Mouse (Mus musculus): ENCODE measurements around the gene Tspan14.

Gene Tspan14

DNA sequence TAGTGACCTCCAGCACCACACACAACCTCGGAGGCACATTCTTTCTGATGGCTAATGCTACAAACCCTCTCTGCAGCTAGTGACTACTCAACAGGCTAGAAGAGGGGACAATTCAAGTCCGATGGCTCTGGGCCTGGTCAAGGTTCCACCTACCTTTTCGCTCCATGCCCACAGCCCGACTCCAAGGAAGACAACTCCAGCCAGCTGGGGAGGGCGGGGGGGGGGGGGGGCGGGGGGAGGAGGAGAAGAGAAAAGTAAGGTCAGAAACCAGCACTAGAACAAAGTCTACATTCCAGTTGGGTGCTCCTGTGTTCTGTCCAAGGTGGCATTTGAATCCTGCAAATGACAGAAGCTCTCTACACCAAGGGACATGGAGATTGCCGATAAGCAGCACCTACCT is 48.1 kb downstream of the Tspan14 start:
- DNase-seq (ENCODE audit: low read depth, low spot score), result no peak

DNA sequence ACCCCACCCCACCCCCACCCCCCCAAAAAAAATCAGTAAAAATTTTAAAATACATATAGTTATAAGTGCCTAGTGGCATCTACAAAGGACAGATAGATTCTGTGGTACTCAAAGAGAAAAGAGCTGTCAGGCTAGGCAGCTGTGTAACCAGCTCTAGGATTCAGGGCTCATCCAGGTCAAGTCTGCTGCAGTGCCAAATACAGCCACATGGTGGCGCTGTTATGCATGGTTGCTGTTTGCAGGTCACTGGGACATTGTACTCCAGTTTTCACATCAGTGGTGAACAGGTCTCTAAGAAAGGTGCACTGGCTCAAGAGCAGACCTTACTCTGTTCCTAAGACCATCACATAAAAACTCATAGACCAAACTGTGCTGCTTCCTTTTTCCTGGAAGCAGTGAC is 49.0 kb downstream of the Tspan14 start:
- DNase-seq (ENCODE audit: low read depth, low spot score), result peak; percentile 82

DNA sequence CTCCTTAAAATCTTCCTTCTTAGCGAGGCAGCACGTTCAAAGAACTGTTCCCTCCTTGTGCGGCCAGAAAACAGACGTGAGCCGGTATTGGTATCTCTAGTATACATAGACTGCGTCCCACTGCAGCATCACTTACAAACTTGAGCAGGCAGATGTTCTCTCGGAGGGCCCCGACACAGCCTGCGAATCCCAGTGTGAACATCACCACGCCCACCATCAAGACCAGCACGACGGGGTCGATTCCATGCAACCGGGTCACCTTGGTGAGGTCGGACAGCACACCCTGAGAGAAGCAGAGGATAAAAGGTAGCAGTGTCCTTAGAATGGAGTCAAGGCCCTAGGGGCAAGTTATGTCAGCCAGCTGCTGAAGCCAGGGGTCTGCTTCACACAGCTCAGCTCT is 49.9 kb downstream of the Tspan14 start:
- DNase-seq (ENCODE audit: low read depth, low spot score), result peak; percentile 64

DNA sequence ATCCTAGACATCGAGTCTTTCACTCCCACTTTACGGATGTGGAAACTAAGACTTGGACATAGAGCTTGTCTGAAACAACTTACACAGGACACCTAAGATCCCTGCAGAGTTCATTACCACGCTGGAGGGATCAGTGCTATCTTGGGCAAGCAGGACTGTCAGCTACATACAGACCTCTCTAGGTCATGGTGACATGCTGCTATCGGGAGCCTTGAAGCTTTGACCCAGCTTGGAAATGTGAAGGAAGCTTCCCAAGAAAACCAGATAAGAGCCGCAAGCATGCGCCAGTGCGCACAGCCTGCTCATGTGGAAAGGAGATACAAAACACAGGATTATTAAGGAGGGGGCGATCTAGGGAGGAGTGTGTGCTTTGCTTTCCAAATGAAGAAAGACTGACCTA is 50.8 kb downstream of the Tspan14 start:
- DNase-seq (ENCODE audit: low read depth, low spot score), result no peak

DNA sequence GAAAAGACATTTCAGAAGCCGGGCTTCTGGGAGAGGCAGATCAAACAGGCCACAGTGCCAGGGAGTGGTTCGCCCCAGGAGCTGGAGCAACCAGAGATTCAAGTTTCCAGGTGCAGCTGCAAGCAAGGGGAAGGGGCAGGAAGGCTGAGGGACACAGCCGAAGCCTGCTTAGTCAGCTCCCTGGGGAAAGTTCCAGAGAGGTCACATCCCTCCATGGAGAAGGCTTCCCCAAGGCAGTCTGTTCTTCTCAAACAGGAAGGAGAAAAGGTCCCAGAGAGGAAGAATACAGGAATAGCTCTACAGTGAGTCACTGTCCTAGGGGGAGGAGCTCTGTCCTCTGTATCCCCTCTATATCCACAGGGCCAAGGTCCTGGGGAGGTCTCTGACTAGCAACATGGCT is 51.9 kb downstream of the Tspan14 start:
- peak; percentile 34 for DNase-seq (ENCODE audit: low read depth, low spot score)

DNA sequence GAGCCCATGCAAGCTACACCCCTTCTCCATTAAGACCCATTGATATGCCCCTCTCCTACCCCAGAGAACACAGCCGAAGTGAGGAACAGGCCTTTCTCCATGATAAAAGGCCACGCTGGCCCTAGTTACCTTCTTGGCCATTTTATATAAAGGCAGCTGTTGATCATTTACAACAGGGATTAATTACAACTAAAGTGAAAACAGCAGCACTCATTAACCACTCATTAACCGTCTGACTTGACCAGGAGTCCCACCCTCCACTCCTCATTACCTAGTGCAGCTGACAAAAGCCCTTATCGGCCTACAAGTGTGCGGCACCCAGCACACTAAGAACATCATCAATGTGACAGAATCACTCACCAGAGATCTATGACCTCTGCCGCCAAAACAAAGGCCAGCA is 52.9 kb downstream of the Tspan14 start:
- DNase-seq (ENCODE audit: low read depth, low spot score), result no peak

DNA sequence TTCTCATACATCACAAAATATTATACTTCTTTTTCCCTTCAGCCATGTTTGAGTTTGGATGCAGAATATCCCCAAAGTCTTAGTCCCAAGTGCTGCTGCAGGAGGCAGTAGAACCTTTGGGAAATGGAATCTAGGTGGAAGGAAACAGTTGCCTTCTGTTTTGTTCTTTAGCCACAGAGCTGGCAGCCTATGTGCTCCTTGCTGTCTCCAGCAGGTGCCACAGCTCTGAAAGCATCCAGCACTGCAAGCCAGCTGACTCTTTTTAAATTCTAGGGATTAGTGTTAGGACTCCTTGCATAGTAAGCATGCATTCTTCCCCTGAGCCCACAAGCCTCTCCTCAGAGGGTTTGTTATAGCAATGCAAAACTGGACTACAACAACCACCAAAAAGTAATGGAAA is 55.1 kb downstream of the Tspan14 start:
- DNase-seq (ENCODE audit: low read depth, low spot score), result no peak

DNA sequence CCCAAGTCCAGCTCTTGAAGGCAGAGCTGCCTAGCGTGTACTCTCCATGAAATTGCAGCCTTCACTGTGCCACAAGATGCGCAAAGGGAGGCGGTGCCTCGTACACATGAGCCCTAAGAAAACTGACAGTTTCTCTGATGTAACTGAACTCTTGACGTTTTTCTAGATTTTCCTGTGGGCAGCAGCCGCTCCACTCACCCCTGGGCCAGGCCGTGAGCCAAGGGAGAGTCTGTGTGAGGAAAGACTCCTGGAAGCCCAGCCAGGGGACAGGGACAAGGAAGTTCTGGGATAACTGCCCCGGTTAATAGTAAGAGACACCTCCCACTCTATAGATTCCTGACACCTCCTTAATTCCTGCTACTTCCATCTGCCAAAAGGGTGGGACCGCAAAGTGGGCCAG is 57.8 kb downstream of the Tspan14 start:
- DNase-seq (ENCODE audit: low read depth, low spot score), result no peak

DNA sequence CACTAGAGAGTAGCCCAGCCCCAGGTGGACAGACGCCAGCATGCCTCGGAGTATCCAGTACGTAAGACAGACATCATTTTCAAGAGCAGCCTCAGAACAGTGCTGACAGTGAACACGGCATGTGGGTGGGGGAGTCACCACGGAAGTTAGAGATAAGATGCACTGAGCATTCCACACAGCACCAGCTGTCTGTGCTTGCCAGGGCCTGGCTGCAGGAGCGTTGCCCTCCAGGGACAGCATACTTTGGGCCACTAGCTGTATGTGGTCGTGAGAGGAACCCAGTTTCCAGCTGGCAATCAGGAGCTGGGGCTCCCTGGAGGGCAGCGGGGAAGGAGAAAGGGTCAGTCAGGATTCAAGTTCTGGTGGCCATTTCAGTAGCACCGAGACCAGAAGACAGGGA is 59.8 kb downstream of the Tspan14 start:
- DNase-seq (ENCODE audit: low read depth, low spot score), result no peak

DNA sequence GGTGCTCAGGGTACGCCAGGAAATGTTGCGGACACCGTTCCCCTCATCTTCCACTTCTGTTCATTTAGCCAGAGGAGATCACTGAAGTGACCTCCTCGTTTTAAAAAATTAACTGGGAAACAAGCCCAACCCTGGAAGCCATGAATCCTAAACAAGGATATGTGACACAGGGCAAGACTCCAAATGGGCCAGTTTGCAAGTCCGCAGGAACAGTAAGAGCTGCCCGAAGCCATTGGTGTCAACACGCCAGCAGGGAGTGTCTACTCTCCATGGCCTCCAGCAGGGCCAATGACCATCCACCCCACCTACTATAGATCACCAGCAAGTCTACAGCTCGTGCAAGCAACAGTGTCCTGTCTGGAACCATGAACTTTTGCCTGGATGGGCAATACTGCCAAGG is 60.8 kb downstream of the Tspan14 start:
- no peak for DNase-seq (ENCODE audit: low read depth, low spot score)

DNA sequence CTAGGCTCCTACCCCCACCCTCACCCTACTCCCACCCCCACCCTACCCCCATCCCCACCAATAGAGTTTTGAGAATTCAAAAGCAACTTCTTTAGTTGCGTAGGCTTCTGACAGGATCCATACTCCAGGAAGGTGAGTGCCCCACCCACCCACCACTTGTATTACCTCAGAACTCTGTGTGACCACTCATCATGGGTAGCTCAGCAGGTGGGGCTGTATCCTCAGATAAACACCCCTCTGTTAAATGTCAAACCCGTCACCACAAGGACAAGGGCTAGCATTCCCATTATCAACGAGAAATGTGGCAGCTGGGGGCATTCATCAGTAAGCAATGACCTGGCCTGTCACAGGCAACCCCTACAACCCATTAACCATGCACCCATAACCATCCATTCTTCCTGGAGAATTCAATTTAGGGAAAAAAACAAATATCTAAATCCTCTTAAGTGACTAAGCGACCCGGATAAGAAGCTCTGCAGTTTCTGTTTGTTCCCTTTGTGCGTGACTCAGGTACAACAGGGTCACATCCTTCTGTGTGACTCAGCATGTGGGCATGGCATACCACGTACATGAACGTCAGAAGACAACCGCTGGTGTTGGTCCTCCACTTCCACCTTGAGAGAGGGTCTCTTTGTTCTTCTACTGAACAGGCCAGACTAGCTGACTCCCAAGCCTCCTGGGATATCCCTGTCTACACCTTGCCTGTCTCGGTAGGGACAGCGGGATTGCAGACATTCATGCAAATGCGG is 64.1 kb downstream of the Tspan14 start:
- peak; percentile 50 for DNase-seq (ENCODE audit: low read depth, low spot score)

DNA sequence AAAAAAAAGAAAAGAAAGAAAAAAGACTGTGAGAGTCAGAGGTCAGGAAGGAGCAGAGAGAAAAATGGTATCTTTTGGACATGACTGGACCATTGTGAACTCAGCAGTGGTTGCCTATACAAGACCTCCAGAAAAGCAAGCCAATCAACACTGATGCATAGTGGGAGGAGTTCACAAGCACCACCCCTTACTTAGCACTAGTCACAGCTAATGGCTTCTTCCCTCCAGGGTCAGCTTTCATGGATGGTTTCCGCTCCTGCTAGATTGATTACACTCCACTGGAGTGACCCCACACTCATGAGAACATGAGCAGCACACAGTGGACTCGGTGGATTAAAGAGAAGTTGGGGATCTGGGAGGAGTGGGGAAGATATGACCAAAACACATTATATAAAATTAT is 66.3 kb downstream of the Tspan14 start:
- peak; percentile 50 for DNase-seq (ENCODE audit: low read depth, low spot score)

DNA sequence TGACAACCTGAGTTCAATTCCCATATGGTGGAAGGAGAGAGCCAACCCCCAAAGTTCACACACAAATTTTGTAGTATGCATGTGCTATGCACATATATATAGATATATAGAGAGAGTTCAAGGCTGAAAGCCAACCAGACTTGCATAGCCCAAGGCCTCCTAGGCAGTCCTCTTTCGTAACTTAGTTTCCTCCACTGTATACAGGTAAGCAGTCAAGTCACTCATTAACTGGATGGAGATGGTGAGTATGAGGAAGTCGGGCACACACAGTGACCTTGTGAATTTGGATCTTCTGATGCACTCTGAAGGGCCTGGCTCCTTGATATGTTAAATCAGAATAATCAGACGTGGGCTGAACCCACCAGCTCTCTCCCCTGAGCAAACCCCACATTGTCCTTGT is 68.7 kb downstream of the Tspan14 start:
- DNase-seq (ENCODE audit: low read depth, low spot score), result no peak

DNA sequence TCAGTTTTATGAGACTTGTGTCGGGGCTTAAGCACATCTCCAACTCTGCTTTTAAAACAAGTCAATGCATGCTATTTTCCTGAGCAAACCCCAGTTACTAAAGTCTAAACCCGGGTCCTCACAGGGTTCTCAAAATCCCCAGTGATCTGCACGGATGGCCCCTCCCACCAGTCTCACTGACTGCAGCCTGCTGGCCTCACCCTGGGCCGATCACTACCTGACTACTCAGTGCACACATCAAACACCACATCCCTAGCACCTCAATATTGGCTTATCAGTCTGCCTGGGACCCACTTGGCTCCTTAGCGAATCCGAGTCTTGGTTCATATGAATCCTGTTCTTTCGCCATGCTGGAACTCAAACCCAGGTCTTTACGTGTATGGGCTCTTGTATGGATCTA is 70.9 kb downstream of the Tspan14 start:
- DNase-seq (ENCODE audit: low read depth, low spot score), result no peak

DNA sequence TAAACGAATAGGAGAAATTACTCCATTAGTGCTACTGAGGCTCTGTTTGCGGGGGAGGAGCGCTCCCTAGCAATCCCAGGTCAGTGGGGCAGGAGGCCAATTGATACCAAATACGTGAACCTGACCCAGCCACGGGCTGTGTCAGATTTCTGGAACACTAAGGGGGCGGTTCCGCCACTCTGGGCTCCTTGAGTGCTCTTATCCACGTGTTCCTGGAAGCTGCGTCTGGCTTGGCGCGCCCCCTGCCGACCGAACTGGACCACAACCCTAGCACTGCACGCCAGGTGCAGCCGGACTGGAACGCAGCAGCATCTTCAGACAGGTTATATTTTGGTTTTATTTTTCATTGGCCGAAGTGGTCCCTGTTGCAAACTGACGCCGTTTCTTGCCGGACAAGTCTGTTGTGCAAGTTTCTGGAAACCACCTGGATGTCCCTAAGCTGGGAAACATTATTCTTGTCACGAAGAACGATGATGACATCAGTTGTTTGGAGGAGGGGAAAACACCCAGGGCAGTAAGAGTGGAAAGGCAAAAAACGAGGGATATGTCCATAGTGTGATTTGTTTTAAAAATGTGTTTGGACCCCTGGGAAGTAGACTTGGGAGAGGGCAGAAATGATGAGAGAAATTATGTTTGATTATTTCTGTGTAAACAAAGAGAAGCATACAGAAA is 71.9 kb downstream of the Tspan14 start:
- peak; percentile 90 for DNase-seq (ENCODE audit: low read depth, low spot score)

DNA sequence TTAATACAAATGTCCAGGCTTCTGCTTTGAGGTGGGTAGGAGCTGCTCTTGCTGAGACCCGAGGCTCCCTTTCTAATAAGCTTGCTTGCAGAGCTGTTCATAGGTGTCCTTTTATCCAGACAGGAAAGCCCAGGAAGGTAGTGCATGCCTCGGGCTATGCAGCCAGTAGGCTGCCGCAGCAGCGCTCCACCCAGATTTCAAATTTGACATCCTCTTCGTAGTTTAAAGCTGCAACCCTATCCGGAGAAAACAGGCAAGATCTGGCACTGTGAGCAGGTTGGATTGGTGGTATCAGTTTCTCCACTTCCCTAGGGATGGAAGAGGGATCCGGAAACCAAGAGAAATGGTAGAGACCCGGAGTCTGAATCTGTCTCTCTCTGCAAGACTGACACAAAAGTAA is 72.7 kb downstream of the Tspan14 start:
- peak; percentile 51 for DNase-seq (ENCODE audit: low read depth, low spot score)

DNA sequence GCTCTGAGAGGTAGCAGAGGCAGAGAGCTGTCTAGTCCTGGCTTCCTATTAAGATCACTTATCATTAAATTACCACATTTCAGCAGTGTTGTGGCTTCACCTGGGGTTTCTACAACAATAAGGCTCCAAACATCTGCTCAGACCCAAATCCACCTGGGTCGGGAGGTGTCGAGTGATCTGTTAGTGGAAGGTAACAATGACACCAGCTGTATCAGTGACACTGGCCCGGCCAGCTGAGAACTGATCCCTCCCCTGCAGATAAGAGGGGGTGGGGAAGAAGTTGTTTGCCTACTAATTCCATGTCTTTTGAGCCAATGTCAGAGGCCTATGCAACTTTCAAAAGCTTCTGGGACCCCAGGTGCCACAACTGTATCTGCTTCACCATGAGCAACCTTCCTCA is 73.4 kb downstream of the Tspan14 start, which contains the start of gene Sh2d4b:
Gene Sh2d4b, minus strand, starts transcription at position 71 of the 400 bp plus-strand sequence.
- DNase-seq (ENCODE audit: low read depth, low spot score), result no peak

DNA sequence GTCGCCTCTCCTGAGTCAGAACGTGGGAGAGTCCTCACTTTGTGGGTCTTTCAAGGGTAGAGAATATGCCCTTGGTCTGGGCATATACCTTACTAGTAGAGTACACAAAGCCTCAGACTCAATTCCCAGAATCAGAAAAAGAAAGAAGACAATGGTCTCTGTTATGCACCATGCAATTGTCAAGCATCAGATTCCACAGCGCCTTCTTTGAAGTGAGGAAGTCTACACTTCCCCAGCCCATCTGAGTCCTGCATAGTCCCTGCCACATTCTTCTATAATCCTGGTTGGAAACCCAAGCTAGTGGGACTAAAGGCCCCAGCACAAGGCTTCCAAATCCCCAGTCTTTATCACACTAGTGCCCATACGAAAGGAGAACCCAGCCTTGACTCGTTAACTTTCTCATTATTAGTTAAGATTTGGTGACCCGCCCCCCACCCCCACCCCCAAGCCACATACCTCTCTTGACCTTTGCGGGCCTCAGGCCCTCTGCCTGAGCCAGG is 74.2 kb downstream of the Tspan14 start:
- peak; percentile 92 for DNase-seq (ENCODE audit: low read depth, low spot score)

DNA sequence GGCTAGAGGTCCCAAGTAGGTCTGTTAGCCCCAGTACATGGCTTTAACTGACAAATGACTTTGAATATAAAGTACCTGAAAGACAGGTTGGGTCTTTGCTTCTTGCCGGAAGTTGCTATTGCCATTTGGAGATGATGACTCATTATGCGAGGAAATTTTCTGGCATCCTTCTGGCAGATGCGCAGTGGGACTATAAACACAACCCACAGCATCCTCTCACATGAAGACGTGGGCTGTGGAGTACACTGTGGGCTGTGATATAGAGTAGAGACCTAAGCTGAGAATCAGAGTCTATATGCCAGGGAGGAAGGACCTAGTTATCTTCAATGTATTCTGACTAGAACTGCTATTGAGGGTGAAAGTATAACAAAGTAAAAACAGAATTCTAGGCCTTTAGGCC is 75.1 kb downstream of the Tspan14 start:
- DNase-seq (ENCODE audit: low read depth, low spot score), result peak; percentile 79

DNA sequence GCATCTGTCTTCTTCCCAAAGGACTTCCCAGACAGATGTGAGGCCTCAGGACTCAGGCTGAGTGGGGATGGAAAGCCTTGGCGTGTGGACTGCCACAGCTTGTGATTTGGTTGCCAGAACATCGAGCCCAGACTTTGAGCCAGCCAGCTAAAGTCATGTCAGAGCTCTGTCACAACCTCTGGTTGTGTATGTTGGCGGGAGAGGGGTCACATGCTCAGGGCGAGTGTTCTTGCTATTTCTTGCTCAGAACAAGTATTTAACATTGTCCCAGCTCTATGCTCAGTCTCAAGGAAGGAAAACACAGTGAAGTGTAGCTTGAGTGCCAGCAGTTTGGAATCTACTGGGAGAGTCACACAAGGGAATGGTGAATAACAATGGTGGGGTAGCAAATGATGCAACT is 76.9 kb downstream of the Tspan14 start:
- peak; percentile 55 for DNase-seq (ENCODE audit: low read depth, low spot score)

DNA sequence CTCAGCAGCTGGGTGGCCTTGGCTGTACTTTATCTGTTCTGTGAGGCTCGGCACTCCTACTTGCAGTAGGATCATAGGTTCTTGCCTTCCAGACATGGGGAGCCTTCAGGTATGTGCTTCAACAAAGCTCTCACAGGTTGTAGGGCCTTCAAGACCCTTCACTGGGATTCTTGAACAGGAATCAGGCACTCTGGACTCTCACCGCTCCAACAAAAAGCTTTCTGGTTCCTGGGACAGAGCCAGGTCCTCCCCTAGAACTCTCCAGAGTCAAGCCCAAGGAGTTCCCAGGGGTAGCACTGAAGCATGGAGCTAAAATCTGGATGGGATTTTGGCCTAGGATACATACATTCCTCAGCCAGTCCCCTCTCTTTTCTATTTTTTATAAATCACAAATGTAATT is 77.4 kb downstream of the Tspan14 start:
- DNase-seq (ENCODE audit: low read depth, low spot score), result no peak

DNA sequence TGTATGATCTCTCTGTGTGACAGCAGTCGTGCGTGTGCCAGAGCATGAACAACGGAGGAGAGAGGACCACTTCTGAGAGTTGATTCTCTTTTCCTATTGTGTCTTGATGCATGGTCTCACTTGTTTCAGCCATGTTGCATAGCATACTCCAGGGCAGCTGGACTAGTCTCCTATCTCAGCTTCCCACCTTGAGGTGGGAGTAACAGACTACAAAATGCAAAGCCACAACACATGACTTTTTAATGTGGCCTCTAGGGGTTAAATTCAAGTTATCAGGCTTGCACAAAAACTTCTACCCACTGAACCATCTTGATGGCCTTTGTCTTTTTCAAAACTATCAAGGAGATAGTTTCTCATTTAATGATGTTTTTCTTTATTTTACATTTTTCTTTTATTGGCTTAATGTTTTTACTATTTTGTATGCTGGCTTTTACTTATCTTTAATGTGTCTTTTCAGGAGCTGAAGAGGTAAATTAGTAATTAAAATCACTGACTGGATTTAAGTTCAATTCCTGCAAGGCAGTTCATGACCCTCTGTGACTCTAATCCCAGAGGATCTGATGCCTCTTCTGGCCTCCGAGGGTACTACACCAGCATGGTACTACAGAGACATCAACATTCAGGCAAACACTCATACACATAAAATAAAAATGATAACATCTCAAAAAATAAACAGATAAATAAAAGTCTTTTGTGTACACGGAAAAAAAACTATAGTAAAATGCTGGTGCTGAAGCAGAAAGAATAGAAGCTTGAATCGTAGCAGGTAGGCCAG is 80.0 kb downstream of the Tspan14 start:
- peak; percentile 64 for DNase-seq (ENCODE audit: low read depth, low spot score)

Measured in R1 (cell line).